Mouse (Mus musculus) layer of hippocampus, adult 18-20 months (tissue): ENCODE measurements around the gene Cd36. TPM values are rescaled to one million over a fixed set of nuclear protein-coding genes. Genes with fewer than 3 reads are reported as not detected.

Experiments used
- DNase-seq, 2 experiments: peaks; one replicate each; pipeline ENCODE4 v3.0.0; 2022; ENCODE audit warnings: low spot score in 2 of 2
- total RNA-seq, 2 experiments: library from RNA; stranded (reverse); gene quantifications; 2 replicates each; pipeline ENCODE4 v1.2.3; 2021

Gene Cd36
- total RNA-seq, 2 experiments from 2014 or later: 2.5 to 3.8 TPM

GRCm38 (mm10) chr5:17863085-17863484, 25.5 kb downstream of the Cd36 start:
- no peak for DNase-seq

DNA sequence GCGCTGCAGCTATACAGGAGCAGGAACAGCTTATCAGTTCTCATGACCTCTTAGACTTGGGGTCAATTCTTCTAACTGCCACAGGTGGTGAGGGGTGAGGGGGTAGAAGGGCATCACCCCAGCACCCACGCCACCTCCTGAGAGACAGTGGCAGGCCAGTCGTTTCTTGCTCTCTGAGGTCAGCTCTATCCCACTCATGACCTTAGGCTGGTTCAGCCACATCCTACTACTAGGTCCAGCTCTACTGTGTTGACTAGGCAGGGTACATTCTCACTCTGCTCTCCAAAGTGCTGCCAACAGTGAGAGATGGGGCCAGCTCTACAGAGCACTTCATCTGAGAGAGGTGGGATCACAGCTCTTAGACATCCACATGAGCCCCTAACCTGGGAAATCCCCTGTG, 30.2 kb downstream of the Cd36 start:
- no peak for DNase-seq

GRCm38 (mm10) chr5:17857871-17858270, 30.7 kb downstream of the Cd36 start:
- no peak for DNase-seq

GRCm38 (mm10) chr5:17857262-17857661, 31.3 kb downstream of the Cd36 start:
- no peak for DNase-seq

- no peak for DNase-seq
Measured at GRCm38 (mm10) chr5:17854127-17854923, 34.3 kb downstream of the Cd36 start.

DNA sequence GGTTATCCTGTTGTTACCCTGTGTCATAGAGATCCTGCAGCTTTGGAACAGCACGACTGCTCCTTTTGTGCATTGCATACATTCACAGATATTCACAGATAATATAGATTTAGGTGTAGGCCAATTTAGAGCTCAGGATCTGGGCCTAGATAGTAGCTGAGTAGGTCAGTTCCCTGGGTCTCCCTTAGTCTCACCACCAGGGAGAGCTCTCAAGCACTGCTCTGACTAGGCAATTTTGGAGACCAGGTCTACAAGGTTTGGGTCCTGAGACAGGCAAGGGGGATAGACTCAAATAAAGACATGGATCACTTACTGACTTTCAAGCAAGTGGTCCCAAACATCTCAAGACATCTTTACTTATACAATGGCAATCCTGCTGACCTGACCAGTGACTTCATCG, 38.0 kb downstream of the Cd36 start:
- DNase-seq: no peak

GRCm38 (mm10) chr5:17849582-17849981, 39.0 kb downstream of the Cd36 start:
- no peak for DNase-seq

DNA sequence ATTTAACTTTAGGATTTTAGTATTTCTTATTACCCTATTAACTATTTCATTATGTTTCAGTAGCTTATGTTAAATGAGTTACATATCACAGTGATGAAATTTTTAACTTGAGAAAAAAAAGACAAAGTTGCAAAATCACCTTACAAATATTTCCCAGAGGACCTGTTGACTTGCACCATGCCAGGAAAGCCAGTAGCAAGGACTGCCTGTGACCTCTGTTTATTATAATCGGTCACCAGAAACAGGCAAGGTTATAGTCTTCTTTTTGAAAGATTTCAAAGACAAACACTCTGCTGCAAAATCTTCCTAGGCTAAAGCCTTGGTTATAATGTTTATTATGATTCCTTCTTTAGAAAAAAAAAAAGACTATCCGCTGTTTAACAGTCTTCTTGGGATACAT, 39.9 kb downstream of the Cd36 start:
- no peak for DNase-seq

DNA sequence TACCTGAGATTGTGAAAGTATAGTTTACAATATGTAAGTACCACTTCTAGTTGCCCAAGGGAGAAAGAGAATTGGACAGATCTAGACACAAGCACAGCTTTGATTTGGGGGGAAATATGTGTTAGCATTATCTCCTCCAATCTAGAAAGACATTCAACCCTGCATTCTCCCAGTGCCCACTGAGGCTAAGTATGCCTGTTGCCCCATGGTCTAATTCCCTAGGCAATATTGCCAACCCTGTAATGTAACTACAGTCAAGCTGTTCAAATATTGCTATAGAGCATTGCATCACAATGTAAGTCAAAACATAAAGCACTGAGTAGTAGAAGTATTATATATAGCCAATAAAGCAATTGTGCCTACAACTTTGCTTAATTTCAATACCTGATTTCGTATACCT, 40.3 kb downstream of the Cd36 start:
- no peak for DNase-seq

GRCm38 (mm10) chr5:17843921-17844320, 44.7 kb downstream of the Cd36 start:
- DNase-seq: no peak

GRCm38 (mm10) chr5:17843316-17843715, 45.3 kb downstream of the Cd36 start:
- DNase-seq: no peak

DNA sequence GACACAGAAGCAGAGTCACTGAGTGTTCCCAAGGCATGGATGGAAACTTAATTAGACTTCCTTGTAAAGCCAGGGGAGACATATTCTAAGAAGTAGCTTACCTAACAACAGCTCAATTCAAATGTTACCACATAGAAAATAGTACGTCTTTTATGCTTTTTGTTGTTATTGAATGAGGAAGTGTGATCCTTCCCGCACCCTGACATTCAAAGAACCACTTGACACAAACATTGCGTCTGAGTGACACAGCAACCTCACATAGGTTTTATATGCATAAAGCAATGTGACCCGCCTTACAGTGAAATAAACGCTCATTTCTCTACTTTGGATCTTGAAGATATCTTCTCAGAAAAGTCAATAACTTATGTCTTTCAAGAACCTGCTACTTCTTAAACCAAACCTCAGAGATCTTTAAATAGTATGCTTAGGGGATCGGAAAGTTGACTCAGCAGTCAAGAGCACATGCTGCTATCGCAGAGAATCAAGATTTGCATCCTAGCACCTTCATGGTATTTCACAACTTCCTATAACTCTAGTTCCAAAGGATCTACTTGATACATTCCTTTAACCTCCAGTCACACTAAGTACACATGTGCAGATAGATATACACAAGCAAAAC, 46.4 kb downstream of the Cd36 start:
- DNase-seq: no peak

GRCm38 (mm10) chr5:17839549-17839948, 49.1 kb downstream of the Cd36 start:
- no peak for DNase-seq

- no peak for DNase-seq
Measured at GRCm38 (mm10) chr5:17836408-17836807, 52.2 kb downstream of the Cd36 start.

- no peak for DNase-seq
Measured at GRCm38 (mm10) chr5:17835302-17836097, 53.1 kb downstream of the Cd36 start.

GRCm38 (mm10) chr5:17833797-17834196, 54.8 kb downstream of the Cd36 start:
- no peak for DNase-seq

DNA sequence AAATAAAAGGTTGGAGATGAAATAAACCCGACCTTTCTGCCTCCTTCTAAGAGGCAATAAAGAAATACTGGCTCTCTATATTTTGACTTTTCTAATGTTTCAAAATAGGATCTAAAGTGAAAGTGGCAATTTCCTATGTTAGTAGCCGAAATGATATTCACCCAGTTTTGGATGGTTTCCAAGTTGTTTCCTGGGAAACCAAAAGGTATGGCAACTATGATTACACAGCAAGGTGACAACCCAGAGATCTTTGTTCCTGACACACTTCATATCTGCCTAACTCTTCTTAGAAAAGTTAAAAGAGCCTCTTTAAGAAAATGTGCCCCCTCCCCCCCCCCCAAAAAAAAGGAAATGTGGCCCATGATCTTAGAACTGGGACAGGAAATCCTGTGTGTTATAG, 58.1 kb downstream of the Cd36 start:
- DNase-seq: no peak

GRCm38 (mm10) chr5:17828713-17829544, 59.7 kb downstream of the Cd36 start:
- DNase-seq: no peak

GRCm38 (mm10) chr5:17821395-17821794, 67.2 kb downstream of the Cd36 start:
- DNase-seq: no peak

DNA sequence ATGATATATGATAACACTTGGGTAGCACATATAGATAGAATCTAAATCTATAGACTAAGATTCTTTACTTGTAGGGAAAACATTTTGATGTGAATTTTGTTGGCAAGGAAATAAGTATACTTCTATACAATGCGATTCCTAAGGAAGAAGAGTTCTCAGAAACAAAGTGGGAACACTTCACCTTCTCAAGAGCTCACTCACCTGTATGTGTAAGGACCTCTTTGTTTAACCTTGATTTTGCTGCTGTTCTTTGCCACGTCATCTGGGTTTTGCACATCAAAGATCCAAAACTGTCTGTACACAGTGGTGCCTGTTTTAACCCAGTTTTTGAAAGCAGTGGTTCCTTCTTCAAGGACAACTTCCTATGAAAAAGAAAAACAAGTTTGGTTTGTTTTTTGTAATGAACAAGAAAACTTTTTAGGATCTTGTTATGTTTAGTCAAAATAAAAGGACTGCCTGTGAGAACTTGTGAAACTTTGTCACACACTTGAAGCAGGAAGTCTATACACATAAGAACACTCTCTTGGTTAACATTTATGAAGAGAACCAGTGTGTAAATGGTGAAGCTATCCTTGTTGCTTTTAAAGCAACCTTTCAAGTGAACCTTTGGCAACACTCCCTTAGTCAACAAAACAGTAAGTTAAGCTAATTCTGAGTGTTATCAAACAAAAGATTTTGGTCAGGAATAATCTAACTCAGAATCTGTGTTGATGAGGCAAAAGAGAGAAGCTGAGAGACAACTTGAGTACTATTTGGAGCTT, 68.2 kb downstream of the Cd36 start:
- DNase-seq: no peak
